Mouse (Mus musculus): ENCODE results near the gene Fbxo6.

The Fbxo6 gene

GRCm38 (mm10) chr4:148160436-148161390 is 8.8 kb upstream of the Fbxo6 start, which contains the start of the genes Fbxo44 and Fbxo2:
Fbxo44 (minus strand) TSS chr4:148160482.
Fbxo2 (plus strand) TSS chr4:148160621.
- peak; percentile 45 for DNase-seq (ENCODE audit: low spot score)

DNA sequence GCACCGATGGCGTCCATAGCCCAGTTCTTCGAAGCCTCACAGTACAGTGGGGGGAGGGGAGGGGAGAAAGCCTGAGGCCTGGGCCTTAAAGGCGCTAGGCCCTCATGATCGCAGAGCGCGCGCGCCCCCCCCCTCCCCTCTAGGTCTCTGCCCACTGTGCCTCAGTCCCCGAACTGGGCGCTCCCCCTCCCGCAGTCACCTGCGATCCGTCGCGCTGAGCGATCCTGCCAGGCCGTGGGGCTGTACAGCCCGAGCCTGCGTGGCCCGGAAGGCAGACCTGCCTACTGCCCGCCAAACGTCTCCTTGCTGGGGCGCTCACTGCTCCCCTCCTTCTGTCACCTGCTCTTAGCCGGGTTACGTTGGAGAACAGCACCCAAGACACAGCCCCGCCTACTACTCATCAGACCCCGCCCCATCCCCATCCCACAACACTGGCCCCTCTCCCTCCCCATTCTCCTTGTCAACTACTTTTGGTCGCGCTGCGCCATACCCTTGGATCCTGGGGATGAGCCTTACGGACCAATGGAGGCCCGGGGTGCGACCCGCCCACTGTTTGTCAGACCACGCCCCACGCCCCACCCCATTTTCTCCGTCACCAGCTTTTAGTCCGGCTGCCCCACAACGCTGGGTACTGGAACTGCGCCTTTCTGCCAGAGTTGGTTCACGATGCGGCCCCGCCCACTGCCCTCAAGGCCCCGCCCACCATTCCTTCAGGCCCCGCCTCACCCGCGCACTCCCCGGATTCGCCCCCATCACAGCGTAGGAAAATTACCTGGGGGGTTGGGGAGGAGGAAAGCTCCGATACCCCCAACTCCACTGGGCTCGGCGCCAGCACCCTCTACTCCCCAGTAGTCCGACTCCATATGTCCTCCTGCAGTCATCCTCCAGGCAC is 7.8 kb upstream of the Fbxo6 start:
- peak; percentile 93 for DNase-seq (ENCODE audit: low spot score)

GRCm38 (mm10) chr4:148158436-148159348 is 6.8 kb upstream of the Fbxo6 start:
- no peak for DNase-seq (ENCODE audit: low spot score)

DNA sequence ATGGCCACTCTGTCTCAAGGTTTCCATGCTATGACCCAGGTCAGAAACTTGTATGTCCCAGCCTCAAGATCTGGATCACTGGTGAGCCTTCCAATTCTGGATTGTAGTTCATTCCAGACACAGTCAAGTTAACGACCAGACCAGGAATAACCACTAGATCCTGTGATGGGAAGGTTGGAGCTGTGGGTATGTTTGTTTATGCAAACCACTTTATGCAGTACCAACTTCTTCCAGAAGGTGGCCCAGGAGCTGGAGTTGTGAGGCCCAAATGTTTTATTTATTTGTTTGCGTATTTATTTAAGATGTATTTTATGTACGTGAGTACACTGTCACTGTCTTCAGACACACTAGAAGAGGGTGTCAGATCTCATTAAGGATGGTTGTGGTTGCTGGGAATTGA is 3.0 kb upstream of the Fbxo6 start:
- DNase-seq (ENCODE audit: low spot score), result no peak

GRCm38 (mm10) chr4:148154006-148154405 is 2.1 kb upstream of the Fbxo6 start:
- DNase-seq (ENCODE audit: low spot score), result no peak

DNA sequence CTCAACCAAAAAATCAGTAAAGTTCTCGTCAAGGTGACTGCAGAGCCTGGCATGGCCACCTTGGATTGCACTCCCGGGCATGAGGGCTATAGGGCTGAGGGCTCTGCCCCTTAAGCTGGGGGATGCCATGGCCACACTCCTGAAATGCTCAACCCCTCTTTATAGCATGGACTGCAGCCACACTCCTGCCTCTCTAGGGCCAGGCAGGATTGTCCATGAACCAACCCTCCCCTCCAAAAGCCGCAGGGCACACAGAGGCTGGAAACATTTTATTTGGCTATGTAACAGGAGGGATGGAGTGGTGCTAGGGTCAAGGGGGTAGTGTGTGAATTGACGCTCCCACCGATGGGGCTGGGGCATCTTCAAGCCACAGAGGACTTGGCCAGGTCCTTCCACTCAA is 607 bp upstream of the Fbxo6 start:
- no peak for DNase-seq (ENCODE audit: low spot score)

DNA sequence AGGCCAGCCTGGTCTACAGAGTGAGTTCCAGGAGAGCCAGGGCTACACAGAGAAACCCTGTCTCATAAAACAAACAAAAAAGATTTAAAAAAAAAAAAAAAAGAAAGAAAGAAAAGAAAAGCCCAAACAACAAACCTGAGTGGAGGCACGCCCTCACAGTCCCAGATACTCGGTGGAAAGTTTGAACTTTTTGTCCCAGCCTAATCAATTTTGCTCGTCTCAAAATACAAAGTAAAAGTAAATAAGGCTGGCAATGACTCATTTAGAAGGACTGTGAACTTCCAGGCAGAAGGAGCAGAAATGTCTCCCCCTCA is 1.0 kb downstream of the Fbxo6 start:
- no peak for DNase-seq (ENCODE audit: low spot score)

DNA sequence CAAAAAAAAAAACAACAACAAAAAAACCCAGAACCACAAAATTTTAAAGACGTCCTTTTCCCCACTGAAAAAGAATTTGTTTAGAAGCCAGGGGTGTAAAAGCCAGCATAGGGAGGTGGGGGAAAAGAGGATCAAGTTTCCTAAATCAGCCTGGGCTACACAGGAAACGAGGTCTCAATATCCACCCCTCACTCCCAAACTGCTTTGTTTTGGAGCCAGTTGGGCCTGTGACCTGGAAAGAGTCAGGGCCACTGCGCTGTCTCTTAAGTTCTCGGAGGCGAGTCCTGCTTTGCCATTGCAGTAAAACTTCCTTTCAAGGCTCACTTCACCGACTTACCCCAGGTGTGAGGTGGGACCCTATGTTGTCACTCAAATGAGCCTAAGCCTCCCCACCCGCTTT is 1.7 kb downstream of the Fbxo6 start:
- DNase-seq (ENCODE audit: low spot score), result no peak

GRCm38 (mm10) chr4:148149540-148149939 is 2.4 kb downstream of the Fbxo6 start:
- no peak for DNase-seq (ENCODE audit: low spot score)

GRCm38 (mm10) chr4:148147714-148148113 is 4.2 kb downstream of the Fbxo6 start:
- no peak for DNase-seq (ENCODE audit: low spot score)

- DNase-seq (ENCODE audit: low spot score), result no peak
Observed at GRCm38 (mm10) chr4:148143721-148144120, 8.2 kb downstream of the Fbxo6 start.

DNA sequence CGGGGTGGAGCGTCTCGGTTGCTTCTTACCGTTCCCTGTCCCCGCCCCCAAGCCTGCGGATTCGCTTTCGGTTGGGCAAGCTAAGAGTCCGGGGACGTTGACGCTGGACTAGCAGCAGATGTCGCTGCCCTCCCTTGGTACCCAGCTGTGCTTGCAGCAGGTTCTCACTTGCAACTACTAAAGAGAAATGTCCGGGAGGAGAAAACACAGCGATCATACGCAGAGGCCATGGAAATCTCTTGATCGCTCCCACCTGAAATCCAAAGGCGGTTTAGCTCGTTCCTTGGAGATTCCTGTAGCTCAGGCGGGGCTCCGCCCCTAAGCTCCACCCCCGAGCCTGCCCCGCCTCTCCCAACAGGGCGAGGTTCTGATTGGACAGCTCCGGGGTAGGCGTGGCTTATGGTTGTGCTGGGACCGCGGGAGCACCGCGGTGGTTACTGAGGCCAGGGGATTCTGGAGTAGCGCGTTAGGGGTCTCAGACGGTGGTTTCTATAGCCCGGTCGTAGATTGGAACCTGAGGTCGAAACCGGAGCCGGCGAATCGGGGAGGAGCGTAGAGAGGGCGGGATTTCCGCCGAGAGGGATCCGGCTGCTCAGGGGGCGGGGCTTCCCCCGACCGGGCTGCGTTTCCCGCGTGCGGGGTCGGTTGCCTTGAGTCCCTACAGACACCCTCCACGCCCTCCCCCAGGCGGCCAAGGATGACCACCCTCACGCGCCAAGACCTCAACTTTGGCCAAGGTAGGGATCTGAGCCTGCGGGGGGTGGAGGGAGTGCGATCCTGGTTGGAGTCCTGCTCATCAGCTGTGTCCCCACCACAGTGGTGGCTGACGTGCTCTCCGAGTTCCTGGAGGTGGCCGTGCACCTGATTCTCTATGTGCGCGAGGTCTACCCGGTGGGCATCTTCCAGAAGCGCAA is 11.6 kb downstream of the Fbxo6 start:
- DNase-seq (ENCODE audit: low spot score), result peak; percentile 90

DNA sequence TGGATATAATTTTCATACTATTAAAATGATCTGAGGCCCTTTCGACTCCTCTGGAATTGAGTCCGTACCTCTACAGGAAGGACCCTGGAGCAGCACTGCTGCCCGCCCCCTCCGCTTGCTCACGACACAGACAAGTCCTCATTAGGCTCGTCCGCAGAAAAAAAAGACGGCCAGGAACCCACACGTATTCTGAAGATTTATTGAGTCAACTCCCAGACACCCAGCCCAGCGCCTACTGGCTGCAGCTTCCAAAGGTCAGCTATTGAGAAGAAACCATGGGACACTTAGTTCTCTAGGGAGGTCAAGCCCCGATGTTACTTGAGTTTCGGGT is 12.2 kb downstream of the Fbxo6 start:
- no peak for DNase-seq (ENCODE audit: low spot score)

DNA sequence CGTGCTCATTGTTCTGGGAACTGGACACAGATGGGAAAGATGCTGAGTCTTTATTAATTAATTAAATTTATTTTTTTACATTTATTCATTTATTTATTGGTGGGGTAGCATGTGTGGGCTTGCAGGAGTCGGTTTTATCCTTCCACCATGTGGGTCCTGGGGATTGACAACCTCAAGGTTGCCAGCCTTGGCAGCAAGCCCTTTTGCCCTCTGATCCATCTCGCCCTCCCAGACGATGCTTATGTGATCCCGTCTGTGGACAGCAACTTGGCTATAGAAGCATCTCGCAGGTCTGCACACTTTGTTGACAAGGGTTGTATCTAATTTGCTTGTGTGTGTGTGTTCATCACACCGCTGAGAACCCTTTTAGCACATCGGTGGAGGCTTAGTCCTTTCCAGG is 14.4 kb downstream of the Fbxo6 start:
- DNase-seq (ENCODE audit: low spot score), result no peak

GRCm38 (mm10) chr4:148134988-148135387 is 17.0 kb downstream of the Fbxo6 start:
- DNase-seq (ENCODE audit: low spot score), result no peak

- DNase-seq (ENCODE audit: low spot score), result no peak
Observed at GRCm38 (mm10) chr4:148131497-148132081, 20.4 kb downstream of the Fbxo6 start.

DNA sequence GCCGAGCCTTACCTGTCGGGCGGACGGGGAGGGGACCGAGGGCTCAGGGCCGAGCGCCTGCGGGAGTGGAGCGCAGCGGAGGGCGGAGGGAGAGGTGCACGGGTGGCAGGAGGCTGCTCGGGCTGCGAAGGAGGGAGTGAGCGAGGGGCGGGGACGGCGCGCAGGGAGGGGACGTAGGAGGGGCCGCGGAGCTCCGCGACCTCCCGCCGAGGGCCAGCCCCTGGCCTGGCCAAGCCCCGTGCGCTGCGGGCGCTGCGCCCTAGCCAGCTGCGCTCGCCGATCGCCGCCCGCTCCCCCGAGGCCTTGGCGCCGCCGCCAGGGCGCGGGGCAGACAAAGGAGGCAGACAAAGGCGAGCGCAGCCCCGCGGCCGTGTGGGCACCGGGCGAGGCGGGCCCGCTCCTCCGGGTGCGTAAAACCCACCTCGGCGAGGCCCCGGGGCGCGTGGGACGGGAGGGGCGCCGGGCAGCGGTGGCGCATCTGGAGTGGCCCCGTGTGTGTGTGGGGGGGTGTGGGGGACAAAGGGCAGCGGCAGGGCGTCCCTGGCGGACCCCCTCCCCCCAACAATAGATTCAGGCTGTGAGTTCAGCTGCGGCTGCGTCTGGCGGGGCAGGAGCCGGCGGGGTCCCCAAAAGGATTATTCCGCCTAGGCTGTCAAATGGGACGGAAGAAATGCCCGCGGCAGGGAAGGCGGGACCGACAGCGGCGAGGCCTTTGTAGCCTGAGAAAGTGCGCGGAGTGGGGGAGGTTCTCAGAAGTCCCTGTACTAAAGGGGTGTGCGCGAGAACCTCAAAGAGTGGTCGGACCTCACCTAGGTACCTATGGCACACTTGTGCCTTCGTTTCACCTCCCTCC is 21.2 kb downstream of the Fbxo6 start, which contains the start of gene Draxin:
Gene Draxin (minus strand): TSS at position 138 of the 853 bp plus-strand sequence.
- DNase-seq (ENCODE audit: low spot score), result peak; percentile 77

DNA sequence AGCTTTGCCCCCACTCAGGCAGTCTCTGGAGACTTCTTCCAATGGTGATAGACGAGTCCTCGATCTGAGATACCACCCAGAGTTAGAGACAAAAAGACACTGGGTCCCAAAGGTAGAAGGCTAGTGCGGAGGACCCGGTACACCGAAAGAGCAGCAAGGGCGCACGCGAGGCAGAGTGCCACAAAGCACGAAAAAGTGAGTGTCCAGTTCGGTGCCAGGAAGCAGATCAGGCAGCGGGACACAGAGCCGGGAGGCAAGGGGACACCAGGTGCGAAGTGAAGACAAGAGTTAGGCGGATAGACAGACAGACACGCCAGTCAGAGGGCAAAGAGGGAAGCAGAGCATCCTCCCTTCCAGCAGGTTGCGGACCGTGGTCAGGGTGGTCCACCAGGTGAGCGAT is 21.8 kb downstream of the Fbxo6 start, which contains the start of gene Mad2l2:
Gene Mad2l2 (plus strand): TSS at position 252 of the 400 bp plus-strand sequence.
- no peak for DNase-seq (ENCODE audit: low spot score)

- no peak for DNase-seq (ENCODE audit: low spot score)
Observed at GRCm38 (mm10) chr4:148128672-148129071, 23.3 kb downstream of the Fbxo6 start.

All from ovary, postnatal 36 days (tissue).